Mouse (Mus musculus): ENCODE results near the gene Ddah1. TPM values are rescaled to one million over a fixed set of nuclear protein-coding genes. Genes with fewer than 3 reads are reported as not detected.

Ddah1 gene
- total RNA-seq, 1 experiment from 2014 or later = not detected

DNA sequence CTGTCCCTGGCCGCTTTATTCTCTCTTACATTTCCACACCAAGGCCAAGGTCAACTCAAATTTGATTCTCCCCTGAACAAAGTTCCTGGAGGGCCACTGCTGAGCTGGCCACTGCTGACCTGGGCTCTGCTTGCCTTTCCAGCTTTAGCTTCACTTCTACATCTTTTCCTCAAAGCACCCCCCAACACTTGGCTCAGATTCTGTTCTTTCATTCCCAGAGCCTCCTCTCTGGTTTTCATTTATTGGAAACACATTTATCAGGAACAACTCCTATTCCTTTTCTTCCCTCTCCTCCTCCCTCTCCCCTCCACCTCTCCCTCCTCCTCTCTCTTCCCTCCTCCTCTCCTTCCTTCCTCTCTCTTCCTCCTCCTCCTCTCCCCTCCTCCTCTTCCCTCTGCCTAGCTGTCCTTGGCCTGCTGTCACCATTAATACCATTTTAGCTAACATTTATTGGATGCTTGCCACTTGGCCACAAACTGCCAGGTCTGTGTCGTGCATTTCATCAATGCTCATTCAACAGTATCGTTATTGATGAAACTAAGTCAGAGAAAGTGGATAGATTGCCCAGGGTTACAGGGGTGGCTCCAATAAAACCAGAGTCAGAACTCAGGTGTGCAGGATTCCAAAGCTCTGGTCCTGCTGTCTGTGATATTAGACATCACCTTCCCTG, 3.2 kb downstream of the Ddah1 start:
- ATAC-seq (replicated peaks; ENCODE audit: insufficient number of reproducible peaks, low FRiP score, low TSS enrichment, poor library complexity, severe bottlenecking) = no peak

DNA sequence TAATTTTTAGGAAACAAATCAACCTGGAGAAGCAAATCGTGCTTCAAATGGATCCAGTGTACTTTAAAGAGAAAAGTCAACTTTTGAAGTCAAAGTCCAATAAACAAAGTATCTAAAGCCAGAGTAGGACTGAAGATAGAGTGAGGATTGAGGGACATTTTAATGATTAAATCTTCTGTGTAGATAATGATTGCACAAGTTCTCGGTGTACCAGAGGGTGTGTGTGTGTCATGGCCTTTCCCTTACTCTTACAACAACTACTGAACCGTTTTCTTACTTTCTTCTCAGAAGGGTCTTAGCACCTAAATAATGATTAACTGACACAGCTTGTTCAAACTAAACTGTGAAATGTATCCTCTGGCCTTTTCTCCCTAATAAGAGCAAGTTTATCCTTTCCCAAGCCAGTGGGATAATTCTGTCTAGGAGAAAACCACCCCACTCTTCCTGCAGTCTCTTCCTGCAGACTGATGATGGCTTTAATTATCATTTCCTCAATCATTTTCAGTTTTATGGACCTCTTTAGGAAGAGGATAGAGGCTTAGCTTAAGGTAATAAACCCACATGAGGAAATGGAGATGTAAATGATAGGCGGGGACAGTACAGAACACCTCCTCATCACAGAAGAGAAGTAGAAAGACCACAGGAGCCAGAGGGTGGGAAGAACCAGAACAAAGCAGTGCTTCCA, 4.6 kb downstream of the Ddah1 start:
- ATAC-seq (replicated peaks; ENCODE audit: insufficient number of reproducible peaks, low FRiP score, low TSS enrichment, poor library complexity, severe bottlenecking) = no peak

GRCm38 (mm10) chr3:145763642-145763972, 5.1 kb downstream of the Ddah1 start:
- no peak for ATAC-seq (replicated peaks; ENCODE audit: insufficient number of reproducible peaks, low FRiP score, low TSS enrichment, poor library complexity, severe bottlenecking)

GRCm38 (mm10) chr3:145764416-145764815, 5.9 kb downstream of the Ddah1 start:
- ATAC-seq (replicated peaks; ENCODE audit: insufficient number of reproducible peaks, low FRiP score, low TSS enrichment, poor library complexity, severe bottlenecking) = no peak

- ATAC-seq (replicated peaks; ENCODE audit: insufficient number of reproducible peaks, low FRiP score, low TSS enrichment, poor library complexity, severe bottlenecking) = no peak
Observed at GRCm38 (mm10) chr3:145768439-145768838, 10.0 kb downstream of the Ddah1 start.

DNA sequence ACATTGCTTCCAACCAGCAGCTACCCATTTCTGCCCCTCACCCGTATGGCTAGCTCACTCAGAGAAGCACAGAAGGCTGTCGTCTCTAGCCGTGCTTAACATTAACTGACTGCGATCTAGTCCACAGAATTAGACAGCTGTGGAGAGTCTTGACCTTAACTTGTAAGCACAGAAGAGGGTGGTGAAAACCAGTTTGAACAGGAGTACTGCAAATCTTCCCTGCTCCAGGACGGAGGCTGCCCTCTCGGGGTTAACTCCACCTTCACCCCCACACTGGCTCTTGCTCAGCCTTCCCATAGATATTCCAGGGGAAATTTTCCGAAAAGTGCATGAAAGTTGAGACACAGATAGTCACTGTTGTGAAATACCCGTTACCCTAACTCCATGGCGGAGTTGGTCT, 14.9 kb downstream of the Ddah1 start:
- no peak for ATAC-seq (replicated peaks; ENCODE audit: insufficient number of reproducible peaks, low FRiP score, low TSS enrichment, poor library complexity, severe bottlenecking)

- ATAC-seq (replicated peaks; ENCODE audit: insufficient number of reproducible peaks, low FRiP score, low TSS enrichment, poor library complexity, severe bottlenecking) = no peak
Observed at GRCm38 (mm10) chr3:145774336-145774735, 15.9 kb downstream of the Ddah1 start.

DNA sequence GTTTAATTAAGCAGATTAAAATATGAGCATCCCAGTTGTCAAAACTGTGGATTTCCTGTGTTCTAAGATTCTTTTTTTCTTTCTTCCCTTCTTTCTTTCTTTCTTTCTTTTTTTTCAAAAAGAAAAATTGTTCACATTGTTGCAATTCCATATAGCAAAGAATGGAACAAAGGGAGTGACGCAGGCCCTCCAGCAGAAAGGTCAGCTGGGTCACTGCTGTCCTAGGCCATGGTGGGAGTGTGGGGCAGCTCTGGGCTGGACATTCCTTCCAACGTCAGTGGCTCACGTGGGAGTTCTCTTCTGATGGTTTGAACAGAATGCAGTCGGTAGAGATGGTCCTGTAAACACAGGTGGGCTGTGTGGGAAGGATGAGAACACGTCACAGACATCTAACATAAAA, 16.8 kb downstream of the Ddah1 start:
- no peak for ATAC-seq (replicated peaks; ENCODE audit: insufficient number of reproducible peaks, low FRiP score, low TSS enrichment, poor library complexity, severe bottlenecking)

GRCm38 (mm10) chr3:145775862-145776261, 17.4 kb downstream of the Ddah1 start:
- no peak for ATAC-seq (replicated peaks; ENCODE audit: insufficient number of reproducible peaks, low FRiP score, low TSS enrichment, poor library complexity, severe bottlenecking)

- no peak for ATAC-seq (replicated peaks; ENCODE audit: insufficient number of reproducible peaks, low FRiP score, low TSS enrichment, poor library complexity, severe bottlenecking)
Observed at GRCm38 (mm10) chr3:145777006-145777405, 18.5 kb downstream of the Ddah1 start.

- no peak for ATAC-seq (replicated peaks; ENCODE audit: insufficient number of reproducible peaks, low FRiP score, low TSS enrichment, poor library complexity, severe bottlenecking)
Observed at GRCm38 (mm10) chr3:145778406-145778922, 20.0 kb downstream of the Ddah1 start.

DNA sequence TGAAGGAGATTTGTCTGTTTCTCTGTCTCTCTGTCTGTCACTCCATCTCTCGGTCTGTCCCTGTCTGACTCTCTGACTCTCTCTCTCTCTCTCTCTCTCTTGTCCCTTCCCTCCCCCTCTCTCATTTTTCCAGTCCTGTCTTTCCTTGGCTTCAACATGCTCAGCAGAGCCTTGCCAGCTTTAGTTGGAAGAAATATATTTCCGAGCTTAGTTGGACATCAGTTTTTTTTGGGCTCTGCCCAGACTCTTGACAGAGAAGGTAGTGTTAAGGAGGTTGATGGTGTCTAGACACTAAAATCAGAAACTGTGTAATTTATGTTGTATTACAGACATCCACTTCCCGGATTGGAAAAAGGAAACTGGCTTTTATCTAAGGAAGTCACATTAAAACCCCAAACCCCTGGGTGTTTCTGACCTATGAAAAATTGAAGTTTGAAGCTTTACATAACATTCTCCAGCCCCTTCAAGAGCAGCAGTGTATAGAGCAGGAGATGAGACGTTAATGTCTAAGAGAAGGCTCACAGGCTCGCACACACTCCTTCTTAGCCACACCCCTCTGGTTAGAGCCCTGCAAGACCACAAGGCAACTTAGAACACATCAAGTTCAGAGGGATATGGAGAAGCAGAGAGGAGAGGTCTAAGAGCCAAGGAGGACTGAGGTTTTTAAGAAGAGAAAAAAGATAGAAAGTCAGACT, 21.0 kb downstream of the Ddah1 start:
- no peak for ATAC-seq (replicated peaks; ENCODE audit: insufficient number of reproducible peaks, low FRiP score, low TSS enrichment, poor library complexity, severe bottlenecking)

- ATAC-seq (replicated peaks; ENCODE audit: insufficient number of reproducible peaks, low FRiP score, low TSS enrichment, poor library complexity, severe bottlenecking) = no peak
Observed at GRCm38 (mm10) chr3:145780784-145781442, 22.4 kb downstream of the Ddah1 start.

DNA sequence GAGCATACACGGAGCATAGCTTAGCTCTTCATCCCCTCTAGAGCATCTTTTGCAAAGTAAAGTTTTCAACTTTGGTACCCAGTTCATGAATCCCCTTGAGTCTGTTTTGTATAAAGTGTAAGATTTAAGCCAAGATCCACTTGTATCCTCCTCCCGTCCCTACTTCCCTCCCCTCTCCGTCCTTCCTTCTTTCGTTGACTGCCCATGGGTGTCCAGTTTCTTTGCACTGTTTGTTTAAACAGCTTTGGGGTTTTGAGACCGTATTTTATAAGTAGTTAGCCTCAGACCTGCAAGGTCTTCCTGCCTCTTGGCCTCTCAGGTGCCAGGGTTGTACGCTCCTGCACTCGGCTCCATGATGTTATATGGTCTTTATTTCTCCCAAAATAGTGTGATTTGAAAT, 26.8 kb downstream of the Ddah1 start:
- ATAC-seq (replicated peaks; ENCODE audit: insufficient number of reproducible peaks, low FRiP score, low TSS enrichment, poor library complexity, severe bottlenecking) = no peak

DNA sequence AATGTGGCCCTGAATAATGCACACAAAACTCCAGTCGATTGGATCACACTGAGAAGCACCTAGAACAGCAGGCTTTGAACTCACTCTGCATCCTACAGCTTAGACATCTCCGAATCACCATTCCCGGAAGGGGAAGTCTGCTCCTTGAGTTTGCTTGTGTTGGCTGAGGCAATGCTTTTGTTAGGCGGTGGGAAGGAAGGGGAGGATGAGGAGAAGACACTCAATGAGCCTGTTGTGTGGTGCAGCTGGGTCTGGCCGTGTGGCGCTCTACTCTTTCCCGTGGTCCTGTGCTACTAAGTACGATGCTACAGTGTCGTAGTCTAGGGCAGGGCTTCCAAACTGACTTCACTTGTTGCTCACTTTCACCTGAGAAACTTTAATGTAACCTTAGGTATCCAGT, 28.8 kb downstream of the Ddah1 start:
- no peak for ATAC-seq (replicated peaks; ENCODE audit: insufficient number of reproducible peaks, low FRiP score, low TSS enrichment, poor library complexity, severe bottlenecking)

DNA sequence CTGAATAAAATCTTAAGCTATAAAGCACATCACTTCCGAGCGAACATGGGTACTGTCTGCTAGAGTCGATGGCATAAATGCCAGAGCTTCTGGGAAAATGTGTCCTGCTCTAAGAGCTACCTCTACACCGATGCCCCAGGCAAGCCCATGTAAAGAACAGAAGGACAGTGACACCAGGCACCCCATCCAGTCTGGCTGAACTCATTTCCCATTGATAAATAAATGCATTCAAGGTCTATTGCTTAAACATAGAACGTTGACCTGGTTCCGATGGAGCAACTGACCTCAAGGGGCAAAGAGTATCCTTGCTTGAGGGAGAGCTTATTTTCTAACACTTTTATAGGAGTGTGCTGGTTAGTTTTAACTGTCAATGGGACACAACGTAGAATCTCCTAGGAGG, 30.6 kb downstream of the Ddah1 start:
- ATAC-seq (replicated peaks; ENCODE audit: insufficient number of reproducible peaks, low FRiP score, low TSS enrichment, poor library complexity, severe bottlenecking) = no peak

GRCm38 (mm10) chr3:145790233-145790632, 31.8 kb downstream of the Ddah1 start:
- ATAC-seq (replicated peaks; ENCODE audit: insufficient number of reproducible peaks, low FRiP score, low TSS enrichment, poor library complexity, severe bottlenecking) = no peak

GRCm38 (mm10) chr3:145790709-145791108, 32.2 kb downstream of the Ddah1 start:
- no peak for ATAC-seq (replicated peaks; ENCODE audit: insufficient number of reproducible peaks, low FRiP score, low TSS enrichment, poor library complexity, severe bottlenecking)

DNA sequence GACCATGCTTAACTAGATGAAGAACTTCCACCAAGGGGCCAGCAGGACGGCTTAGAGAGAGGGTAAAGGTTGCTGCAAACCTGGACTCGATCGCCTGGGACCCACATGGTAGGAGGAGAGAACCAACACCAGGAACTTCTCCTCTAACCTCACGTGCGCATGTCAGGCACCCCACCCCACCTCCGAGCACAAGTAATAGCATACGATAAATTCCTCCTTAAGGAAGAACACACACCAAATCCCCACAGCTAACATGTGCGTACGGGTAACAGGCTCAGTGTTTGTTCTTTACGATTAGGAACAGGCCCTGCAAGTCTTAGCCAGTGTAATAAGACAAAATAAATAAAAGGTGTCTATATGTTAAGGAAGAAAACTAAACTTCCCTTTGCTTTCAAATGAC, 35.9 kb downstream of the Ddah1 start:
- ATAC-seq (replicated peaks; ENCODE audit: insufficient number of reproducible peaks, low FRiP score, low TSS enrichment, poor library complexity, severe bottlenecking) = no peak
